Mouse (Mus musculus) Patski (cell line): Measurements from ENCODE around the gene Mapk1ip1l. TPM values are rescaled to one million over a fixed set of nuclear protein-coding genes. Genes with fewer than 3 reads are reported as not detected.

Experiments used
- ATAC-seq: fragments of 100-300 bp; one replicate; pipeline ENCODE4 v1.8.0; 2021
- CTCF ChIA-PET: fragments of 350-600 bp; sonication (Branson Sonifier 250); formaldehyde crosslinking; loops from one replicate; lab custom pipeline; 2022; ENCODE audit warnings: inconsistent platforms; lab: Charles Lee
- POLR2A ChIA-PET: fragments of 350-600 bp; sonication (Branson Sonifier 250); formaldehyde crosslinking; loops from one replicate; lab custom pipeline; 2022; ENCODE audit warnings: antibody characterized with exemption, inconsistent platforms; lab: Charles Lee
- DNase-seq: peaks from one replicate; pipeline ENCODE4 v3.0.0-alpha.2; 2011; ENCODE audit warnings: low read depth, low spot score
- H3K27me3 ChIP-seq: fragments of 371-371 bp; one replicate; pipeline ENCODE4 v1.5.1; 2021
- CTCF ChIP-seq: fragments of 100-300 bp; IDR thresholded peaks from one replicate; pipeline ENCODE4 v1.5.1; 2021
- in situ Hi-C: fragments of 300-500 bp; cut with MboI; formaldehyde crosslinking; loops from 3 replicates; pipeline ENCODE4 v1.11.1; 2018; ENCODE audit warnings: low pct_unique_long_range_greater_than_20kb, mixed read lengths
- polyA plus RNA-seq: library from polyadenylated mRNA; unstranded; gene quantifications from one replicate; pipeline ENCODE4 v1.2.3, GENCODE M21; 2021

Mapk1ip1l gene
- polyA plus RNA-seq, 1 experiment from 2014 or later: 51.6 TPM

GRCm38 (mm10) chr14:47354948-47355347, 56.9 kb downstream of the Mapk1ip1l start:
- POLR2A ChIA-PET: no interaction called here
- H3K27me3 ChIP-seq: no peaks in the 10 kb centered on the region
- no peak for TF ChIP-seq CTCF
- in situ Hi-C loops: no loop called here
- DNase-seq (no peak), ATAC-seq (no peak)
- CTCF ChIA-PET: interaction anchor here (0.9 to 1.2 kb wide), 2 partner anchors 11 to 31 kb away, joined by 3 to 4 read pairs; no protein-coding TSS in a partner anchor

- ChIA-PET CTCF (no interaction called here), POLR2A (no interaction called here)
- TF ChIP-seq CTCF: no peak
- H3K27me3 ChIP-seq: no peaks in the 10 kb centered on the region
- DNase-seq: no peak
- ATAC-seq: no peak
- in situ Hi-C loops: no loop called here
Measured at GRCm38 (mm10) chr14:47356622-47357021, 58.6 kb downstream of the Mapk1ip1l start.

GRCm38 (mm10) chr14:47359610-47360009, 61.5 kb downstream of the Mapk1ip1l start:
- H3K27me3 ChIP-seq: no peaks in the 10 kb centered on the region
- in situ Hi-C loops: no loop called here
- POLR2A ChIA-PET: no interaction called here
- no peak for TF ChIP-seq CTCF
- ATAC-seq: no peak
- CTCF ChIA-PET: interaction anchor here (1.5 to 1.7 kb wide), 3 partner anchors 9 to 36 kb away, joined by 3 to 5 read pairs (median 4); no protein-coding TSS in a partner anchor
- no peak for DNase-seq

GRCm38 (mm10) chr14:47361418-47361817, 63.4 kb downstream of the Mapk1ip1l start:
- no peak for TF ChIP-seq CTCF
- in situ Hi-C loops: no loop called here
- DNase-seq (no peak), ATAC-seq (no peak)
- ChIA-PET CTCF (no interaction called here), POLR2A (no interaction called here)
- no peaks in the 10 kb centered on the region for H3K27me3 ChIP-seq

DNA sequence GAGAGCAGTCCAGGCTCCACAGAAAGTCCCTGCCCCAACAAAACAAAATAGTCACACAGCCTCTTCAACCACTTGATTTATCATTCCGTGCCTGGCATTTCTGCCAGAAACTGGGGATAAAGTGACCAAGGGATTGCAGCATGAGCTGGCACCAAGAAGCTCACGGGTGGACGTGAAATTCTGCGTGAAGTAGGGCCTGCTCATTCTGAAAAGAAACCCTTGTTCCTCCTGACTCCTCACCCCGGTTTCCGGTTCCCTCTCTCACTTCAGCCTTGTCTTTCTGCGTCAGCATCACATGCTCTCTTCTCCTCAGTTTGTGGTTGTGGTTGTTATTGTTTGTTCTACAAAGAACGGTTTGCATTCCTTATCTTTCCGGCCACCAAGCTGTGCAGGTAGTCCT, 63.8 kb downstream of the Mapk1ip1l start:
- in situ Hi-C loops: no loop called here
- ATAC-seq (no peak), DNase-seq (no peak)
- ChIA-PET CTCF (no interaction called here), POLR2A (no interaction called here)
- TF ChIP-seq CTCF: no peak
- H3K27me3 ChIP-seq: no peaks in the 10 kb centered on the region

DNA sequence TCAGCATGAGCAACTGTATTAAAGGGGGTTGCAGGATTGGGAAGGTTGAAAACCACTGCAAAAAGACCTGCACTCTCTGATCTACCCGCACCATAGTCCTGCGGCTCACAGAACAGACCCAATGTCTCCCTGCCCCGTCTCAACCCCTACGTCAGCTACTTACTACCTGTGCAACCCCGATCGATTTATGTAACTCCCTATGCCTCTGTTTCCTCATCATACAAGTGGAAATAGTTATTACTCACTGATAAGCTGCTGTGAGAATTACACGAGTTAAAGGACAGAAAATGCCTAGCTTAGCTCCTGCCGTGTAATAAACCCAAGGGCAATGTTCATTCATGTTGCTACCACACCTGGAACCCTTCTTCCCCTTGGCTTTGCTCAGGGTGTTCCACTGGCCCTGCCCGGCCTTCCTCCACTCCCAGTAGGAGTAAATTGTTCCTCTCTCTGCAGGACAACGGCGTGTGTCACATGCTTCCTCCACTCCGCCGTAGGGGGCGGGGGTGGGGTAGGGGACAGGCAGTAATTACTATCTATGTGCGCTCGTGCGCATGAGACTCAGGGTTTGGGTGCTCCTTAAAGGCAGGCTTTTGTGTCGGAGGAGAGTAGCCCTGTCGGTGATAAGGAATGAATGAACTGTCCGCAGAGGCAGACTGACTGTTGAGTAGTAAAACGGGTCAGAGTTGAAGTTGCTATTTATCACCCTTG, 66.8 kb downstream of the Mapk1ip1l start:
- CTCF ChIA-PET: no interaction called here
- DNase-seq: no peak

GRCm38 (mm10) chr14:47366881-47367321, 68.8 kb downstream of the Mapk1ip1l start:
- no peak for DNase-seq
- H3K27me3 ChIP-seq: no peaks in the 10 kb centered on the region
- ChIA-PET POLR2A (interaction anchor here (0.7 kb wide), 1 partner anchor 62 kb away, joined by 4 read pairs; no protein-coding TSS in a partner anchor), CTCF (no interaction called here)
- no peak for ATAC-seq
- TF ChIP-seq CTCF: no peak
- in situ Hi-C loops: no loop called here

More for the DNA sequence above, 66.8 kb downstream of the Mapk1ip1l start:
- in situ Hi-C loops: no loop called here
- POLR2A ChIA-PET: no interaction called here
- H3K27me3 ChIP-seq: no peaks in the 10 kb centered on the region
- ATAC-seq: no peak
- TF ChIP-seq CTCF: no peak

DNA sequence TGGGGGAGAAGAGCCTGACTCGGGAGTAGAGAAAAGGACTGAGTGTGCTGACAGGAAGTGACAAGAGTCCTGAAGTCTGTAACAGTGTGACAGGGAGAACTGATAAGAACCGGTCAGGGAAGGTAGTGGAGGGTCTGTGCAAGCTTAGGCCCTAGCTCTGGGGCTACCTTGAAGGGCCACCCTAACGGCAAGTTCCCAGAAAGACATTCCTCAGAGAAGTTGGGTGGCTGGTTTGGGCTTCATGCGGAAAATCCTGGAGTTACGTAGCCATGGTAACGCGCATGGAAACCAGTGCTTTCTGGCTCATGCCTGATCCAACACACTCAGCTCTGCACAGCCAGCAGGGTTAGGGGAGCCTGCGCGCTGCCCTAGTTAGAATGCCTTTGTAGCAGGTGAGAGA, 69.4 kb downstream of the Mapk1ip1l start, which contains the start of gene Lgals3:
Lgals3 (plus strand) TSS at position 291 of the 400 bp plus-strand sequence.
- ATAC-seq (no peak), DNase-seq (no peak)
- no peaks in the 10 kb centered on the region for H3K27me3 ChIP-seq
- CTCF ChIA-PET: interaction anchor here (0.9 to 1.5 kb wide), 2 partner anchors 8 to 9 kb away, joined by 3 to 5 read pairs; no protein-coding TSS in a partner anchor
- TF ChIP-seq CTCF: no peak
- POLR2A ChIA-PET: interaction anchor here (0.7 kb wide), 1 partner anchor 62 kb away, joined by 4 read pairs; no protein-coding TSS in a partner anchor
- in situ Hi-C loops: no loop called here

- DNase-seq (no peak), ATAC-seq (no peak)
- ChIA-PET CTCF (interaction anchor here (0.9 to 1.3 kb wide), 3 partner anchors 19 to 35 kb away, joined by 4 read pairs; no protein-coding TSS in a partner anchor), POLR2A (interaction anchor here (1.1 kb wide), 1 partner anchor 10 kb away, joined by 3 read pairs; no protein-coding TSS in a partner anchor)
- in situ Hi-C loops: no loop called here
- H3K27me3 ChIP-seq: no peaks in the 10 kb centered on the region
- no peak for TF ChIP-seq CTCF
Measured at GRCm38 (mm10) chr14:47369741-47370140, 71.7 kb downstream of the Mapk1ip1l start.

DNA sequence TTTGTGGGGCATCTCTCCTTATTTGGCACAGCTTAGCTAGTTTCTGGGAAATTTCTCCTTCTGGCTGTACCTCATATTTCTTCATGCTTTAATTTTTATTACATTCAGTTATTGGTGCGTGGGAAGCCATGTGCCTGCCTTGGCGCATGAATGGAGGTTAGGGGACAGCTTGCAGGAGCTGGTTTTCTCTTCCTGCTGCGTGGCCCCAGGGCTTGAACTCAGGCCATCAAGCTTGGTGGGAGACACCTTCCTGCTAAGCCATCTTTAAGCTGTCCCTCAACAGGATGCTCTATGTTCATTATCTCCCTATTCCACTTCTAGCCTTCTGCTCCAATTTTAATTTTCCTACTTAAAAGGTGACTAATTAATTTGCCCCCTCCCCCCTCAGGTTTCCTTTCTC, 72.7 kb downstream of the Mapk1ip1l start:
- ChIA-PET CTCF (interaction anchor here (0.9 to 1.4 kb wide), 5 partner anchors 11 to 36 kb away, joined by 3 to 4 read pairs (median 4); no protein-coding TSS in a partner anchor), POLR2A (interaction anchor here (0.6 kb wide), 1 partner anchor 26 kb away, joined by 3 read pairs; no protein-coding TSS in a partner anchor)
- H3K27me3 ChIP-seq: no peaks in the 10 kb centered on the region
- in situ Hi-C loops: no loop called here
- no peak for TF ChIP-seq CTCF
- ATAC-seq (no peak), DNase-seq (no peak)

- POLR2A ChIA-PET: no interaction called here
Measured at GRCm38 (mm10) chr14:47371689-47372088, 73.6 kb downstream of the Mapk1ip1l start.

More at GRCm38 (mm10) chr14:47371689-47372088, 73.6 kb downstream of the Mapk1ip1l start:
- ATAC-seq (peak; percentile 89), DNase-seq (peak; percentile 97)
- no peaks in the 10 kb centered on the region for H3K27me3 ChIP-seq
- in situ Hi-C loops: no loop called here
- no peak for TF ChIP-seq CTCF
- CTCF ChIA-PET: interaction anchor here (1.0 to 1.4 kb wide), 3 partner anchors 11 to 37 kb away, joined by 3 to 4 read pairs (median 3); no protein-coding TSS in a partner anchor

Other genes starting within 250 kb of the Mapk1ip1l start
- 2.2 TPM for gene Gch1, start 108.9 kb upstream of the Mapk1ip1l start, polyA plus RNA-seq
- 10.6 TPM for gene Wdhd1, start 21.4 kb upstream of the Mapk1ip1l start, polyA plus RNA-seq
- gene Socs4, start 21.3 kb upstream of the Mapk1ip1l start, polyA plus RNA-seq: 14.5 TPM
- 453 TPM for gene Lgals3, start 69.5 kb downstream of the Mapk1ip1l start, polyA plus RNA-seq
- gene Dlgap5, start 120.1 kb downstream of the Mapk1ip1l start, polyA plus RNA-seq: 38.3 TPM
- gene Fbxo34, start 152.2 kb downstream of the Mapk1ip1l start, polyA plus RNA-seq: 23.0 TPM